Mouse (Mus musculus) spleen, adult 2 months (tissue): ENCODE data around the gene Smtnl2.

Experiments
- CTCF ChIP-seq: fragments of 200-500 bp; IDR thresholded peaks from 2 replicates; pipeline ENCODE4 v1.5.1; 2011; ENCODE audit warnings: mild to moderate bottlenecking, inconsistent platforms; ENCODE audit not compliant: insufficient read depth, insufficient read length, insufficient replicate concordance; ENCODE audit errors: extremely low read depth
- POLR2A ChIP-seq: fragments of 200-500 bp; IDR thresholded peaks from 2 replicates; pipeline ENCODE4 v1.6.1; 2011; ENCODE audit warnings: low read depth, low read length, inconsistent platforms

GRCm38 (mm10) chr11:72405532-72405931 is 6.0 kb downstream of the Smtnl2 start:
- no peak for TF ChIP-seq CTCF
- TF ChIP-seq POLR2A: no peak
